In genomic region chr10:58691051-58691450, GRCm38 (mm10) we compare ENCODE assay signal across 34 mouse cellular contexts. TPM values are rescaled to one million over a fixed set of nuclear protein-coding genes. Genes with fewer than 3 reads are reported as not detected.
A peak's percentile ranks its signal among the peaks of the same experiment; 100 is the strongest.
DNase-seq lines count a peak whose midpoint lies in the region; ATAC-seq and TF ChIP-seq lines count a peak whose summit lies in the region.
"Had no signal": no experiment of that assay in that cellular context is flagged by ENCODE, and none has a peak within 500 bp of the region (broad histone marks: within the 10 kb centered on the region; RNA-seq: fewer than 3 reads in every experiment).

No protein-coding gene starts in this region.

- no peaks in the 10 kb centered on the region for H3K27me3 ChIP-seq in kidney, postnatal 0 days (ENCODE audit: insufficient read depth, low read length)
- no peaks in the 10 kb centered on the region for H3K27me3 ChIP-seq in stomach, embryonic 15.5 days (replicated peaks)
- H3K27me3 ChIP-seq: embryonic facial prominence, embryonic 15.5 days; heart, embryonic 13.5 days had no signal

- WGBS in kidney, postnatal 0 days, result 67% methylated on average over 6 of the region's 7 CpGs
- 62% methylated on average over 6 of the region's 7 CpGs for WGBS in stomach, embryonic 15.5 days

- ATAC-seq in kidney, postnatal 0 days (replicated peaks; ENCODE audit: low FRiP score, low read depth), result 0 out of 2 replicates have a peak, but pooled peaks have one; percentile 13
- ATAC-seq in stomach, embryonic 15.5 days (ENCODE audit: insufficient read depth, low FRiP score, low read depth), result 0 out of 2 replicates have a peak, but pooled peaks have one; percentile 56
- ATAC-seq in monocyte, adult 5-6 weeks (replicated peaks; ENCODE audit: insufficient number of reproducible peaks, low FRiP score, low TSS enrichment, poor library complexity, severe bottlenecking), result no peak
- ATAC-seq: forebrain, embryonic 14.5 days; forebrain, postnatal 0 days; hindbrain, postnatal 0 days; inflammation-experienced regulatory T-cells, adult 6 months; intestine, embryonic 16.5 days had no signal

- no peak overlapping the region for H3K27ac ChIP-seq in kidney, postnatal 0 days
- no peak overlapping the region for H3K27ac ChIP-seq in stomach, embryonic 15.5 days
- H3K27ac ChIP-seq: embryonic facial prominence, embryonic 15.5 days; gastrocnemius, adult 2 months; heart, embryonic 10.5 days; heart, embryonic 13.5 days; hindbrain, embryonic 14.5 days; hindbrain, postnatal 0 days had no signal

- peak; percentile 21 for DNase-seq in embryo, embryonic 10 days (ENCODE audit: low spot score)
- DNase-seq in embryo, embryonic 10.5 days (ENCODE audit: low spot score), result no peak
- no peak for DNase-seq in kidney, postnatal 0 days (ENCODE audit: low spot score)
- no peak for DNase-seq in kidney, adult 9 months
- DNase-seq: adrenal gland, postnatal 14 days; cerebellum, adult 11-12 months; cerebellum, adult 8-10 months; cerebellum, postnatal 10 days; cerebellum, postnatal 36 days; forebrain, postnatal 0 days; gastrocnemius, adult 2 months; gastrocnemius, postnatal 14 days; heart, adult 18-20 months; heart, postnatal 14 days; heart, postnatal 4 days had no signal

- H3K4me2 ChIP-seq in kidney, postnatal 0 days (ENCODE audit: low read length), result no peak overlapping the region
- no peak overlapping the region for H3K4me2 ChIP-seq in stomach, embryonic 15.5 days
- H3K4me2 ChIP-seq: embryonic facial prominence, embryonic 15.5 days; heart, embryonic 13.5 days; hindbrain, embryonic 14.5 days had no signal

- no peak overlapping the region for H3K9ac ChIP-seq in kidney, postnatal 0 days (ENCODE audit: low read depth, low read length)
- no peak overlapping the region for H3K9ac ChIP-seq in stomach, embryonic 15.5 days
- H3K9ac ChIP-seq: embryonic facial prominence, embryonic 15.5 days; forebrain, postnatal 0 days; heart, embryonic 13.5 days; hindbrain, embryonic 14.5 days had no signal

- no peak for TF ChIP-seq CTCF in kidney, postnatal 0 days (IDR thresholded peaks at IDR 0.05; ENCODE audit: low read depth)

- no peaks in the 10 kb centered on the region for H3K36me3 ChIP-seq in kidney, postnatal 0 days (ENCODE audit: insufficient read depth, low read length)
- H3K36me3 ChIP-seq in stomach, embryonic 15.5 days, result no peaks in the 10 kb centered on the region
- H3K36me3 ChIP-seq: embryonic facial prominence, embryonic 15.5 days; heart, embryonic 10.5 days; heart, embryonic 13.5 days had no signal

- no peaks in the 10 kb centered on the region for H3K4me1 ChIP-seq in kidney, postnatal 0 days (replicated peaks; ENCODE audit: insufficient read depth, low read length)
- H3K4me1 ChIP-seq in stomach, embryonic 15.5 days, result no peaks in the 10 kb centered on the region
- H3K4me1 ChIP-seq: embryonic facial prominence, embryonic 15.5 days; heart, embryonic 13.5 days had no signal

- H3K4me3 ChIP-seq in kidney, postnatal 0 days (replicated peaks; ENCODE audit: low read depth, low read length), result no peak overlapping the region
- H3K4me3 ChIP-seq in stomach, embryonic 15.5 days (replicated peaks), result no peak overlapping the region
- H3K4me3 ChIP-seq: embryonic facial prominence, embryonic 15.5 days; gastrocnemius, adult 2 months; heart, embryonic 10.5 days; heart, embryonic 13.5 days had no signal

- H3K9me3 ChIP-seq in kidney, postnatal 0 days (replicated peaks; ENCODE audit: low read length), result no peaks in the 10 kb centered on the region
- H3K9me3 ChIP-seq in stomach, embryonic 15.5 days, result no peaks in the 10 kb centered on the region
- H3K9me3 ChIP-seq: embryonic facial prominence, embryonic 15.5 days; heart, embryonic 13.5 days had no signal

RNA-seq across cellular contexts. Expression of gene Edar, which starts 15.6 kb away (rescaled TPM):
- 0.51 and 0.64 TPM in 2 replicates for polyA plus RNA-seq in kidney, postnatal 0 days (2015; fragmentation: Nextera tagmentation; extraction: Ambion mirVana)
- 2.1 and 2.3 TPM in 2 replicates for polyA plus RNA-seq in stomach, embryonic 15.5 days (2015; fragmentation: Nextera tagmentation; extraction: Ambion mirVana)
- not detected in 3 replicates for total RNA-seq in monocyte, adult 5-6 weeks (2017)
- polyA plus RNA-seq: inflammation-experienced regulatory T-cells, adult 6 months had no signal

RNA-seq across cellular contexts. Expression of gene Gm17542, which starts 27.0 kb away (rescaled TPM):
- polyA plus RNA-seq in kidney, postnatal 0 days (2015; fragmentation: Nextera tagmentation; extraction: Ambion mirVana), result not detected in 2 replicates
- polyA plus RNA-seq in stomach, embryonic 15.5 days (2015; fragmentation: Nextera tagmentation; extraction: Ambion mirVana), result not detected in 2 replicates
- not detected in 3 replicates for total RNA-seq in monocyte, adult 5-6 weeks (2017)
- total RNA-seq: adrenal gland, adult 18-20 months; adrenal gland, postnatal 14 days; ES-E14; forebrain, postnatal 0 days; gastrocnemius, adult 2 months; gastrocnemius, postnatal 14 days; gastrocnemius, postnatal 4 days; heart, adult 18-20 months; heart, postnatal 14 days; heart, postnatal 4 days; hindbrain, postnatal 0 days had no signal
- polyA plus RNA-seq: brain, embryonic 14.5 days; cortical plate, adult 2 months; embryonic facial prominence, embryonic 15.5 days; forebrain, embryonic 11.5 days; forebrain, embryonic 14.5 days; forebrain, postnatal 0 days; frontal cortex, adult 2 months; heart, embryonic 10.5 days; heart, embryonic 13.5 days; heart, embryonic 16.5 days; hindbrain, embryonic 11.5 days; hindbrain, embryonic 14.5 days; hindbrain, postnatal 0 days; inflammation-experienced regulatory T-cells, adult 6 months; intestine, embryonic 16.5 days had no signal
